Mouse (Mus musculus) kidney, postnatal 36 days (tissue): ENCODE measurements around the gene Cyp2d22.
"Not testable (repeated sequence)": the region's sequence is repeated elsewhere in the genome, so short reads cannot be mapped to it uniquely, and the experiment has no call there.

Experiments
- DNase-seq, 2 experiments: peaks; one replicate each; pipeline ENCODE4 v3.0.0; 2021 to 2022; ENCODE audit warnings: mixed read lengths in 2 of 2

Gene Cyp2d22

DNA sequence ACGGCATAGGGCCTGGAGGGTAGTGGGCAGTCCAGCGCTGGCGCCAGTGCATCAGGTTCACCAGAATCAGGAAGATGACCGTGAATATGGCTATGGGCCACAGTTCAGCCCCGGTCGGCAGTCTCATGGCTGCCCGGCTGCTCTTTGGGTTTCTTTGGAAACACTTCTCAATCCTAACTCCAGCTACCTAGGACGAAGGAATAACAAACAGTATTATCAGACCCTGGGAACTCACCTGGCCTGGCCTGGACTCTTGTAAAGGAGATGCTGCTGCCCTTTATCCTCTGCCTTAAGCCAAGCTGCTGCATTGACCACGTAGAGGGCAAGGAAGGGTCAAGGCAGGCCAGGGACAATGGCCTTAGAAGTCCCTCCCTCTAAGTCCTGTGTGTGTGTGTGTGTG lies 4.2 kb downstream of the Cyp2d22 start:
- no peak for DNase-seq

DNA sequence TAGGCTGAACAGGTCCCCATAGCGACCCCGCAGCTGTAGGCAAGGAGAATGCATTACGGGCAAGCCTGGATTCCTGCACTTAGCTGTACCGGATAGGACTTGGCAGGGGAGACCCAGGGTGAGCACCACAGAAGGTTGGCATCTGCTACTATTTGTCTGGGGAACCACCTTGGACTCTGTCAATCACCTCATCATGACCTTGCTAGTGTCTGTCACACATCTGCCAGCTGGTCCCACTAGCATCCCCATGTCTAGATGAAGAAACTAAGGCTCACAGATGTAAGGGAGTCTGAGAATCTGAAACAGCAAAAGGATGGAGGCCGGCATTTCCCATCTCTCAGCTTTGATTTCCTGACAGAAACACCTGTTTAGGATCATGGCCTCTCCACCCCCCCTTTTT lies 5.6 kb downstream of the Cyp2d22 start:
- DNase-seq, result no peak

DNA sequence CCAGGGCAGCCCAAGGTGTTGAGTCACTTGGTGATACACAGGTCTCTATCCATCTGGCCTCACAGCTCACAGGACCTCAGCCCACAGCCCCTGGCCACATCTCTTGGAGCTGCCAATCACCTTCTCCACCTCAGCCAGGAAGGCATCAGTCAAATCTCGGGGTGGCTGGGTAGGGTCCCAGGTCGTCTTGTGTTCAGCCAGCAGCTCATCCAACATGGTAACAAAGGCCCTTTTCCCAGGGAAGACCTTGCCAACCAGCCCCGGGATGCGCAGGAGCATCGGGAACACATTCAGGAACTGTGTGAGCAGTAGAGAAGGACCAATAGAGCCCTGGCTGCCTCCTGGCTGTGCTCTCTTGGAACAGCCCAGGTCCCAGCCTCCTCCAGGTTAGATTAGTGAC lies 7.1 kb downstream of the Cyp2d22 start:
- DNase-seq, result no peak

DNA sequence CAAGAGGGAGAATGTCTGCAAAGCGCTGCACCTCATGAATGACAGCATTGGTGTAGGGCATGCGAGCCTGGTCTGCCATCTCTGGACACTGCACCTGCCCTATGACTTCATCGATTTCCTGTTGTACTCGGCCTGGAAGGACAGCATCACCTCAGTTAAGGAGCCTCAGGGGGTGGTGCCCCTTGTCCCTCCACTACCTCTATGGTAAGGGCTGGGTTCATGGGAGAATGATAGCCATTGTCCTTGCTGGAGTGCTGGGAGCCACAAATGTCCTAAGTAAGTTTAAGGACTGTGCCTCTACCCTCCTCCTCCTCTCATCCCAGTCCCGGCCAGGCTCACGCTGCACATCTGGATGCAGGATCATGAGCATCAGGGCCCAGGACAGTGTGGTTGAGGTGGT lies 7.6 kb downstream of the Cyp2d22 start:
- DNase-seq, result no peak

DNA sequence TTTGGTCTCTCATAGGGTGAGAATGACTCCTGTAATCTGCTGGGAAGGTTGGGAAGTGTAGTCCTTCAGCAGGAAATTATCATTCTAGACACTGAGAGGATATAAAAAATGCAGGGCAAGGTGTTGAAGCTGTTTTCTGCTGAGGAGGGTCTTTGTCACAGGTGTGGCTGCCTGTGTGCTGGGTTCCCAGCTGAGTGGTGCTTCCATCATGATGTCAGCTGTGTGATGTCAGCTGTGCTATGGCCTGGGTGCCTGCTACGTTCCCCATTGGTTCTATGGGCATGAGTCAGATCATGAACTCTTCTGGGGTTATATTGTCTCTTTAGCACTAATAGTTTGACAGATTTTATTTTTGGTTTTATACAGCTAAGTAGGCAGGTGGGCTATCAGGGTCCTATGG lies 11.2 kb downstream of the Cyp2d22 start:
- DNase-seq, result no peak

DNA sequence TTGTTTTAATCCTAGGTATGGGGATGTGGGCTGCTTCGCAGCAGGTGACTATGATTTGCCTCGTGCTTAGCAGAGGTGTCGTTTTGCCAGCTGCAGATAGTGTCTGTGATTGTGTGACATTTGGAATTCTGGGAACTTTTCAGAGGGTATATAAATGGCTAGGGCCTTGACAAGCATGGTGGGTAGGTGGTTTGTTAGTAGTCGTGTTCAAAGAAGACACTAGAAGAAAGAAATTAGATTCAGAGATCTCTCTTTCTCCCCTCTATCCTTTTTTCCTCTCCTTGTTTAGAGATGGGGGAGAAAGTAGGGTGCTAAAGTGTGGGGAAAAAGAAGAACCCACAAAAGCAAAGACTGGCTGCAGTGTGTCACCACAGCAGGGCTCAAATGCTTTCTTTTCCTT lies 11.9 kb downstream of the Cyp2d22 start:
- DNase-seq, result no peak

DNA sequence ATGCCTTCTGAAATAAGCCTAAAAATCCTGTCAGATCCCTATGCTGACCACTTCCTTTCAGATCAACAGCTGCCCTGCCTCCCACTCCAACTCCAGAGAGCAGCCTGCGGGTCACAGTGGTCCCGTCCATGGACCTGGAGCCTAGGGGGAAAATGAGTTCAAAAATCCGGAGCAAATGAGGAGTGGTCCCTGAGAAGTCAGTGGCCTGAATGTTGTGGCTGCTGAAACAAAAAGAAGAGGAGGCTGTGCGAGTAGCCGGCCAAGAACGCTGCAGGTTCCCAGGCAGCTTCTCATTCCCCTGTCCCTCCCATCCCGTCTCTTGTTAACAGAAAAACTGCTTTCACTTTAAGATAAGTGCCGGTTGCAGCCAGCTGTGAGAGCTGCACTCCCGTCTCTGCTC lies 15.5 kb downstream of the Cyp2d22 start:
- DNase-seq, result not testable (repeated sequence)

DNA sequence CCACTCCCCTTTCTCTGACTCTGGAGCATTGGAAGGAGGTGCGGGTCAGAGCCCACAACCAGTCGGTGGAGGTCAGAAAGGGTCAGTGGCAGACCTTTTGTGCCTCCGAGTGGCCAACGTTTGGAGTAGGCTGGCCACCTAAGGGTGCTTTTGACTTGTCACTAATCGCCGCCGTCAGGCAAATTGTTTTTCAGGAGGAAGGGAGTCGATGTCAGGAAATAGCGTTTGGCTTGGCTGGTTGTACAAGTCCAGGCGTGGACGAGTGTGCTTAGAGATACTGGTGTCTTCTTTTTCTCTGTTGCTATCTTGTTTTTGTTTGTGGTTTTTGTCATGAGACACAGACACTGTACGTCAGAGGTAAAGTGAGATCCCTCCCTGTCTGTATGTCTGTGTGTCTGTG lies 16.3 kb downstream of the Cyp2d22 start:
- not testable (repeated sequence) for DNase-seq

DNA sequence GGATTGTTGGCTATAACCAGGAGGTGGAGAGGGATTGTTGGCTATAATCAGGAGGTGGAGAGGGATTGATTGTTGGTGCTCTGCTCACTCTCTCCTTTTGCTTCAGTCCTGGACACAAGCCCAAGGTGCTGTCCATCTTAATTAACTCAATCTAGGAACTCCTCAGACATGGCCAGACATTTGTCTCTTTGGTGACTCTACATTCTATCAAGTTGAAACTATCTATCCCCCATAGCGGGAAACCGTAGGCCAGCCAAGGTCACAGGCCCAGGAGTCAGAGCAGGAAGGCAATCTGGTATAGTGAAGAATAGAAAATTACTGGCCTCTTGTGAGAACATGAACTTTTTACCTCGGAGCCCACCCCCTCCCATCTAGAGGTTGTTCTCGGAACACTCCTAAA lies 17.8 kb downstream of the Cyp2d22 start:
- DNase-seq, result peak; percentile 52 to 65

DNA sequence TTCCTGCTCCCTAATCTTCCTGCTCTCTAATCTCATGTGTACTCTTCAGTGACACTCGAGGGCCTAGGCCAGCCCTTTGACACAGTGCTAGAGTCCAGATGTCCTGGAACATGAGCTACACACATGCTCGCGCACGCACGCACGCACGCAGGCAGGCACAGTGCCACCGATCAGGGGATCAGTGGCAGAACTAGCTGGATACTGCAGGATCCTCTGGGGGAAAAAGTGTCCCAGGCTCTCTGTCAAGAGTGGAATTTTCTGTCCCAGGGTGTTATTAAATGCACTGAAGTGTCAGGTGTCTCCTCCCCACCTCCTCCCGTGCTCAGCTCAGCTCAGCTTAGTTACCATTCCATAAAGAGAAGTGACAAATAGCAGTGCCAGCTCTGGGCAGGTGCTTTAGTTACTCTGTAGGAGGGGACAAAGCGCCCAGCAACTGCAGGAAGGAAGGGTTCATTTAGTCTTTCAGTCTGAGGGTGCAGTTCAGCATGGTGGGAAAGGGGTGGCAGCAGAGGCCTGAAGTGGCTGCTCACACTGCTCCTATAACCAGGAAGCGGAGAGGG lies 18.5 kb downstream of the Cyp2d22 start:
- DNase-seq, result peak; percentile 66

DNA sequence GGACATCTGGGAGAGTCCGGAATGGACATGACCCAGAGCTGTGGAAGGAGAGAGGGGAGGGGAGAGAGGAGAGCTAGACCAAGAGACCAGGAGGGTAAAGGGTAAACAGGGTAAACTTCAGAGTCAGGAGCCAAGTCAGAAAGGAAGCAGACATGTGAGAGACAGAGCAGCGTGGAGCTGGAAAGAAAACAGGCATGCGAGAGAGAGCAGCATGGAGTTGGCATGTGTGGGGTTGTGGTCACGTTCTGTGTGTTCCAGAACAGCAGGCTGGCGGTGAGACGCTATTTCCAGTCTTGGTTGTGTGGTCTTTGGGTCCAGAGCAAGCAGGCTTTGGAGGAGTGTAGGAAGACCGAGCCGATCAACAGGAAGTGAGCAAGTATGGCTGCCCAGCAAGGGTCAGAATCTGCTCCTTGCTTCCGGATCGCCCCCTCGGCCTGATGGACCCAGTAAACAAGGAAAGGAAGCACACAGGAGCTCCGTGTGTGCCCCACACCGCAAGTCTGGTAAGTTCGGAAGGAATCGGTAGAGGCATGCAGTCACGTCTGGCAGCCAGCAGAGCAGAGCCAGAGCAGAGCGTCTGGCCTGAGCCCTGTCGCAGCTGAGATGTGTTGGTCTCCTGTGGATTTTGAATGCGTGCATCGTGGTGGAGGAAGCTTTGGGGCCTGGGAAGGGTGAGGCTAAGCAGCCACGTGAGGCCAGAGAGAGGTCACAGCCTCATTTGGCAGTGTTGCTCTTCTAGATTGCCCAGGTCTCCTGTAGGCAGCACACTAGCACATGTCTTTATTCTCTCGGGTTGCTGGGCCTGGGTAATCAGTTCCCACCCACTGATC lies 21.4 kb downstream of the Cyp2d22 start:
- DNase-seq, result peak; percentile 61 to 79

DNA sequence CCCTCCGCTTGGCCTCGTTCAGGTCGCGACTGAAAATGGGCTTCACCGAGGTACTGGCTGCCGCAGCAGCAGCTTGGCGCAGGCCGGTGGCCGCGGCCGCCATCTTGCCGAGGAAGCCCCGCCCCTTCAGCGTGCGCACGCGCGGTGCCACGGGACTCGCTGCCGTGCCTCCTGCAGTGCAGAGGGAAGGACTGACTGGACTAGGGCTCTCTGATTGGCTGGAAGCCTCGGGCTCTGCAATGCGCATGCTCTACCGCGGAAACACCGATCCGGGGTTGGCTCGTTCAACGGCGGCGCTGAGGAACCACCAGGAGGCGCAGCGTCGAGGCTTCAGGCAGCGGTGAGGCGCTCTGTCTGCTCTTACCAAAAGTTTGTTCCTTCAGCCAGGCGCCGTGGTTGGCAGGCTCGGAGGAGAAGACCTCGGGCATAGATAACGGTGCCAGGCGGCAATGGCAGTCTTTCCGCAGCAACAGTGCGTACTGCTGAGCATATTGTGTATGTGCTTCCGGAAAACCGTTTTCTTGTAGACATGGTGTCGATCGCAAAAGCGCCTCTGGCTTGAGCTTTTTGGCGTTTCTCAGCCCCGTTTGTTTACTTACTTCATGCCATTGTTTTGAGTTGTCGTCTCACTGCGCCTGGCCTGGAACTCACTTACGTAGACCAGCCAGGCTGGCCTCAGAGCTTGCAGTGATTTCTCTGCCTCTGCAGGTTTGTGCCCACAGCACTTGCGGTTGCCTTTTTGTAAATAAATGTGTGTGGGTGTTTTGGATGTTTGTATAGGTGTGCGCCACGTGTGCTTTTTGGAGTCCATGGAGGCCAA lies 25.7 kb downstream of the Cyp2d22 start, which contains the start of gene Ndufa6:
Gene Ndufa6, minus strand, starts transcription at position 197 of the 820 bp plus-strand sequence.
- DNase-seq, result peak; percentile 98 to 99

DNA sequence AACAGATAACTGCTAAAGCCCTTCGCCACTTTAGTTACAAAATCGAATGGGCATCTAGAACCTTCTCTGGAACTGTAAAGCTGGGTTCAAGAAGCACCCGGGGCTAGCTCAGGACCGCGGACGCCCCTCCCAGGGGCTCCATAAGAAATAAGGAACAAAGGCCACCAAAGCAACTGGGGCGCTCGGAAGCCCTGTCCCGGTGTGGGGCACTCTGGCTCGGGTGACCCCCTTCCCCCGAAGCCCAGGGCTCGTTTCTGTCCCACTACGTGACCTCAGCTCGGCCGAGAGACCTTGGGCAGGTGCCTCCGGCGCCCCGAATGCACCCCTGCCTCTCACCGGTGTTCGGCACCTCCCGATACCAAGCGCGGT lies 26.3 kb downstream of the Cyp2d22 start:
- no peak for DNase-seq

DNA sequence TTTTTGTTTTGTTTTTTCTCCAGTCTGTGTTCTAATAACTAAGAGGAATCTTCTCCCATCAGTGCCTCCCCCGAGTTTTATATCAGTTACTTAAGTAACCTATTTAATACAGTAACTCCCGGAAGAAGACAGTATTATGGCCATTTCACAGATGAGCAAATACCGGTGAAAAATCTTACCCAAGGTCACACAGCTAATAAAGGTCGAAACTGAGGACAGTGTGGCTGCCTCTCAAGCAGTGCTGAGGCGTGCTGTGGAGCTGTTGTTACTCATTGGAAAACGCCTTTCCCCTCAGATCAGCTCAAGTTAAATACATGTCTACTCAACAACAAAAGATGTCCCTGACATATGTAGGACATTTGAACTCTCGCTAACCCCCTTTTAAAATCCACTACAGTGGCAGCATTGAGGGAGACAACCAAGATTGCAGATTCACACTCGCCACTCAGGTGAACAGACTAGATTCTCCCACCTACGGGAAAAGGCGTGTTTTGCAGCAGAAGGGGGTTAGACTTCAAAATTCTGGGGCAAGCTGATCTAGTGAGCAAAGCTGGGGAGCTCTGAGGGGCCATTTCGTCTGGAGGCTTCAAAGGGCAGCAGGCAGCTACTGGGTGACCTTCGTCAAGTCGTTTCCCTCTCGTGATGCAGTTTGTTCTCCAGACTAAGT lies 26.8 kb downstream of the Cyp2d22 start:
- DNase-seq, result peak in 1 of 2 experiments; percentile 34

DNA sequence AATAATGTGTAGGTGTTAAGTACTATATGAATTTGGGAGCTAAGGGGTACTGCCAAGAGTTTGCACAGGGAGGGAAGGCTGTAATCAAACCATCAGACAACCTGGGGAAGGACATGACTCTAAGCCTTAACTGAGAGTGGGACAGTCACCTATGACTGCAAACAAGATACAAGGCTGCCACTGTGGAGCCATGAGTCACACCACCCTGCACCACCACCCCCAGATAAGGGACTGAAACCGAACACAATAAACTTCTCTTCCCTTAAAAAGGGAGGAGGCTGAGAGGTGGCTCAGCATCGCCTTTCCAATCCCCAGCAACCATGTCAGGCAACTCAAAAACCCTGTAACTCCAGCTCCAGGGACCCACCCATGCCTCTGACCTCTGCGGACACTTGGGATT lies 28.6 kb downstream of the Cyp2d22 start:
- DNase-seq, result no peak

DNA sequence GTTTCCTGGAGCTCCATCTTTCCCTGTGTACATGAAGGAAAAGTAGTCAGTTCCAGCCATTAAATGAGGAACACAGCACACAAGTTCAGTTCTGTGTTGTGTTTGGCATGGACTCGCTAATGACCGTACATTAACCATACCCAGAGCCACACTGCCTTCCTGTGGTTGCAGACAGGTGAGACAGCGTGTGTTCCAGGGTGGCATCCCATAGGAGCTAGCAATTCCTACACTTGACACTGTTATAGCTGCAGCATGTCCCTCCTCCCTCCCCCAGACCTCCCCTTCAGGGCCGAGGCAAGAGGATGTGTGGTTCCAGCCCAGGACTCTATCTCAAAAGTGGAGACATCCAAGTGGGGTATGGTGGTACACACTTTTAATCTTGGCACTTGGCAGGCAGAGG lies 29.7 kb downstream of the Cyp2d22 start:
- no peak for DNase-seq

DNA sequence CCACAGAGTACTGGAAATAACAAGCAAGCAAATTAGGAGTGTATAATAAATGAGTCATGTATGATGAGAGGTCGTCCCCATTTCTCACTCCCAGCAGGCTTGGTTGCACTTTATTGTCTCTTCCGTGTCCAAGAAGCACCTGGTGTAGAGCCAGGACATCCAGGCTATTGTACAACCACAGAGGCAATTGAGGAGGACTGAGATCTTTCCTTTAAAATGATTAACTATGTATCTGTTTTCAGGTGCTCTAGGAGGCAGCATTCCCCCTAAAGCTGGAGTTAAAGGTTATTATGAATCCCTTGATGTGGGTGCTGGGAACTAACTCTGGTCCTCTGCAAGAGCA lies 31.1 kb downstream of the Cyp2d22 start:
- peak in 1 of 2 experiments; percentile 36 for DNase-seq

DNA sequence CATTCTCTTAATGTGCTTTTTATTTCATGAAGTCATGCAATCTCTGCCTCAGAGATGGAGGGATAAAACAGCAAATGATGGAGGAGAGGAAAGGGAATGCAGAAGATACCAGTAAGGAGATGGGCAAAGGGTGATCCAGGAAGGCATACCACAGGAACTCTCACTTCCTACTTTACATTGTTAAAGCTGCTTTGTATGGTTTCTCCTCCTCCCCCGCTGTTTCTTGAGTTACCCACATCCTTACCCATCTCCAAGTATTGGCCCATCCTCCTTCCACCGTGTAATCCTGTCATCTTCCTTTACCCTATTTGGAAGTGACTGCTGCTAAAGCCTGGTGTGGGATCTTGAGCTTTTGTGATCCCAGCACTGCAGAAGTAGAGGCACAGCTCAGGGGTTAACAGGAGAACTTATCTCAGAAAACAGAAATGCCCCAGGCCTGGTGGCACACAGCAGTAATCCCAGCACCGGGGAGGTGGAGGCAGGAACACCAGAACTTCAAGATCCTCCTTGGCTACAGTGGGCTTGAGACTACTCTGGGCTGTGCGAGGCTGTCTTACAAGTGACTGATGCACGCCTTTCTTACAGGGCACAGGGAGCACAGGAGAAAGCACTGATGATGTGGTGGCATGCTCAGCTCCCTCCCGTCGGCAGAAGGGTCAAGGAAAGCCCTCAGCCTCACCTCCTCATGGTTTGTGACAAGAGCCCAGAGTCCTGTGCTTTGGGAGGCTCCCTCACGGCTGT lies 31.6 kb downstream of the Cyp2d22 start:
- no peak for DNase-seq

DNA sequence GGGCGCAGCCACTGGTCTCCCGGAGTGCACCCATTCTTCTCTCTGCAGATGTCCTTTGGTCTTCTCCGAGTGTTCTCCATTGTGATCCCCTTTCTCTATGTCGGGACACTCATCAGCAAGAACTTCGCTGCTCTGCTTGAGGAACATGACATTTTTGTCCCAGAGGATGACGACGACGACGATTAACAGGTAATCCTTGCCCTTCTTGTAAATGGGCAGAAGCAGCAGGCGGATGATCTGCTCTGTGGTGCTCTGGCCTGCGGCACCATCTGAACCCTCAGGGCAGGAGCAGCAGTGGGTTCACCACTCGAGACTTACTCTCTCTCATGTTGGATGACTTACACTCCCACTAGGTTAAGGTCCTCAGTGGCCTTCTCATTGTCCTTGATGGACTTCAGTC lies 32.2 kb downstream of the Cyp2d22 start:
- DNase-seq, result no peak

DNA sequence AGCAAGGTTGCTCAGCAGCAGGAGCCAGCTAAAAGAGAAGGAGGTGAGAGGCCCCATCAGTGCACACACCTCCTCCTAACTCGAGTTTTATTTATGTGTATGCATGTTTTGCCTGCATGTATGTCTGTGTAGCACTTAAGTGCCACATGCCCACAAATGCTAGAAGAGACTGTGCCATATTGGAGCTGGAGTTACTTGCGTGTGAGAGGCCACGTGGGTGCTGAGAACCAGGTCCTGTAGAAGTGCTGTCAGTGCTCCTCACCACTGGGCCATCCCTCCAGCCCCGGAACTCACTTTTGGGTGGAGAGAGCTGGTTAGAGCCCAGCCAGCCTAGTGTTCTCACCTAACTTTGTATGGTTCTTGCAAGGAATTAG lies 32.8 kb downstream of the Cyp2d22 start:
- no peak for DNase-seq

DNA sequence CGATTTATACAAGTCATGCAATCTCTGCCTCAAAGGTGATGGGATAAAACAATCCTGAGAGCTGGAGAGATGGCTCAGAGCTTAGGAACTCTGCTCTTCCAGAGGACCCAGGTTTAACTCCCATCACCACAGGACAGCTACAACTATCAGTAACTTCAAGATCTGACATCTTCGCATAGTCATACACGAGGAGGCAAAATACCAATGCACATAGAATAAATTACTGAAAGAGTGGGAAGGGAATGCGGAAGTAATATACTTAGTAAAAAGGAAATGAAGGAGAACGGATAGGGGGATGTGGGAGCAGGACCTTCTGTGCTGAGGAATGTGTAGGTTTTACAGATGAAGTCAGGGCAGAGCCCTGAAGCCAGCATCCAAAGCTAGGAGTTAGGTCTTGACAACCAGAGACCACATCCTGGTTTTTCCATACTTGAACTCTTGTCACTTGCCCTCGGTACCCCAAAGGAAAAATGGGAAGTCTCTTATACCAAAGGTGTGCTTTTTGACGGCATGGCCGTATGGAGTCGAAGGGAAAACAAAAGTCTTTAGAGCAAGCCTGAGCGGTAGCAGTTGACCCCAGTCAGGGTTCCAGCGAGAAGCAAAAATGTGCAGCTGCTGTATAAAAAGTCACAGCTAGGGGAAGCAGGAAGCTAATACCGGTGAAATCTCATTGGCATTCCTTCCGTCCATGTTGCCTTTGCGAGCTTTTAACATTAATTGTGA lies 33.3 kb downstream of the Cyp2d22 start:
- DNase-seq, result no peak
